Comparison of ENCODE assay signal across 7 mouse cellular contexts in genomic region chr17:27963120-27963519, GRCm38 (mm10). TPM values are rescaled to one million over a fixed set of nuclear protein-coding genes. Genes with fewer than 3 reads are reported as not detected.
A peak's percentile ranks its signal among the peaks of the same experiment; 100 is the strongest.
DNase-seq lines count a peak whose midpoint lies in the region; ATAC-seq lines count a peak whose summit lies in the region.

No protein-coding gene starts in this region.

- ATAC-seq in megakaryocyte progenitor cell, adult 5-6 weeks (replicated peaks; ENCODE audit: poor library complexity) = peak; percentile 31; the same call in 1 of the 2 replicates

- DNase-seq in CD4-positive helper T cell, adult 2 months (ENCODE audit: low read depth, low spot score) = peak; percentile 18
- DNase-seq in ES-CJ7 (ENCODE audit: low read depth, low spot score) = peak; percentile 51
- peak; percentile 75 for DNase-seq in R1 (ENCODE audit: low read depth, low spot score)
- peak; percentile 29 for DNase-seq in induced T-regulatory cell, adult 2 months (ENCODE audit: low read depth)
- peak; percentile 56 for DNase-seq in thymus, postnatal 0 days (ENCODE audit: low spot score)
- DNase-seq in thymus, postnatal 4 days = peak; percentile 25

RNA-seq across cellular contexts. Expression of gene Taf11, which starts 53.5 kb away (rescaled TPM):
- 60.7 and 61.8 TPM in 2 replicates for total RNA-seq in megakaryocyte progenitor cell, adult 5-6 weeks (2015)
- 29.6 and 30.4 TPM in 2 replicates for total RNA-seq in megakaryocyte progenitor cell, adult 5-6 weeks (2017)
- polyA plus RNA-seq in thymus, postnatal 0 days (2015; fragmentation: Nextera tagmentation; extraction: Ambion mirVana) = 60.6 and 61.5 TPM in 2 replicates

RNA-seq across cellular contexts. Expression of gene Anks1, which starts 54.0 kb away (rescaled TPM):
- total RNA-seq in megakaryocyte progenitor cell, adult 5-6 weeks (2015) = 29.5 and 34.7 TPM in 2 replicates
- total RNA-seq in megakaryocyte progenitor cell, adult 5-6 weeks (2017) = 29.0 and 34.3 TPM in 2 replicates
- polyA plus RNA-seq in thymus, postnatal 0 days (2015; fragmentation: Nextera tagmentation; extraction: Ambion mirVana) = 14.5 and 16.8 TPM in 2 replicates

Comparison
In these comparisons a context has a peak if more than half of its experiments do, and no peak if none do; other contexts are left out.
1. Peak in every context shown above with its lines: DNase-seq and ATAC-seq.
2. DNase-seq: peak in every context shown above with its lines; median percentile 75 in R1; 56 in thymus, postnatal 0 days; 51 in ES-CJ7; 29 in induced T-regulatory cell, adult 2 months; 25 in thymus, postnatal 4 days; 18 in CD4-positive helper T cell, adult 2 months.